Mouse (Mus musculus) kidney, adult 18-20 months (tissue): ENCODE measurements at regions not wholly inside any gene's neighbourhood (a gene's known extent, or its start where the extent isn't known, plus 50 kb on each side); places are given as distances from the start of the nearest gene placed in this dataset.
A peak's percentile ranks its signal among the peaks of the same experiment; 100 is the strongest.

Experiments
- DNase-seq: peaks from one replicate; pipeline ENCODE4 v3.0.0; 2021

- DNase-seq: no peak
Measured at GRCm38 (mm10) chr6:89007516-89007915, 105.5 kb downstream of the Tpra1 start.

GRCm38 (mm10) chr6:89008614-89009171 lies 106.6 kb downstream of the Tpra1 start:
- peak; percentile 43 for DNase-seq

GRCm38 (mm10) chr6:89012998-89013689 lies 111.1 kb downstream of the Tpra1 start:
- no peak for DNase-seq

- no peak for DNase-seq
Measured at GRCm38 (mm10) chr6:89013690-89014061, 111.6 kb downstream of the Tpra1 start.

- DNase-seq: no peak
Measured at GRCm38 (mm10) chr6:89024101-89024650, 122.1 kb downstream of the Tpra1 start.

- no peak for DNase-seq
Measured at GRCm38 (mm10) chr6:89033433-89034298, 131.6 kb downstream of the Tpra1 start.

GRCm38 (mm10) chr6:89034455-89034854 lies 132.4 kb downstream of the Tpra1 start:
- no peak for DNase-seq

- no peak for DNase-seq
Measured at GRCm38 (mm10) chr6:89035061-89035835, 133.2 kb downstream of the Tpra1 start.

- DNase-seq: no peak
Measured at GRCm38 (mm10) chr6:89035836-89036156, 133.7 kb downstream of the Tpra1 start.

- DNase-seq: no peak
Measured at GRCm38 (mm10) chr6:89037392-89037791, 135.3 kb downstream of the Tpra1 start.

GRCm38 (mm10) chr6:89037901-89038300 lies 135.8 kb downstream of the Tpra1 start:
- no peak for DNase-seq

GRCm38 (mm10) chr6:89040919-89041318 lies 138.9 kb downstream of the Tpra1 start:
- DNase-seq: no peak

GRCm38 (mm10) chr6:89042478-89043239 lies 140.6 kb downstream of the Tpra1 start:
- DNase-seq: no peak

- no peak for DNase-seq
Measured at GRCm38 (mm10) chr6:89045436-89045966, 143.4 kb downstream of the Tpra1 start.

- no peak for DNase-seq
Measured at GRCm38 (mm10) chr6:89046476-89046875, 144.4 kb downstream of the Tpra1 start.

GRCm38 (mm10) chr6:89047629-89048332 lies 145.7 kb downstream of the Tpra1 start:
- no peak for DNase-seq

GRCm38 (mm10) chr6:89049290-89049689 lies 147.2 kb downstream of the Tpra1 start:
- no peak for DNase-seq

- DNase-seq: no peak
Measured at GRCm38 (mm10) chr6:89050575-89051270, 148.7 kb downstream of the Tpra1 start.

- DNase-seq: no peak
Measured at GRCm38 (mm10) chr6:89052758-89053460, 150.9 kb downstream of the Tpra1 start.

- no peak for DNase-seq
Measured at GRCm38 (mm10) chr6:89054060-89054459, 152.0 kb downstream of the Tpra1 start.
